Mouse (Mus musculus) left cerebral cortex, adult 2 months (tissue): ENCODE measurements around the gene Olfr492. TPM values are rescaled to one million over a fixed set of nuclear protein-coding genes. Genes with fewer than 3 reads are reported as not detected.

ENCODE experiments used
- DNase-seq, 2 experiments: peaks; one replicate each; pipeline ENCODE4 v3.0.0; 2021 to 2022; ENCODE audit warnings: low spot score in 2 of 2, mixed read lengths in 1 of 2; ENCODE audit errors: extremely low spot score in 1 of 2
- H3K27ac ChIP-seq: fragments of 200-600 bp; 2 replicates; pipeline ENCODE4 v1.8.1; 2022
- H3K4me3 ChIP-seq: fragments of 200-600 bp; 2 replicates; pipeline ENCODE4 v1.8.1; 2022
- CTCF ChIP-seq: fragments of 200-600 bp; IDR thresholded peaks from 2 replicates; pipeline ENCODE4 v1.8.1; 2022; ENCODE audit warnings: antibody characterized with exemption, mild to moderate bottlenecking, moderate library complexity
- intact Hi-C: fragments of 180-260 bp; cut with DNase I; formaldehyde crosslinking; loops from one replicate; pipeline ENCODE4 v1.15.1; 2025
- long read RNA-seq, 2 experiments: library from polyadenylated mRNA; stranded (forward); transcript quantifications; one replicate each; pipeline ENCODE4 v2.0.0; 2021; ENCODE audit warnings: borderline mapping rate in 2 of 2
- total RNA-seq, 2 experiments: library from RNA; stranded (reverse); gene quantifications; 2 replicates each; pipeline ENCODE4 v1.2.3; 2021

Olfr492 gene
- not detected for total RNA-seq
- long read RNA-seq, experiment 1 = 0 reads
- long read RNA-seq, experiment 2 = 0 reads

DNA sequence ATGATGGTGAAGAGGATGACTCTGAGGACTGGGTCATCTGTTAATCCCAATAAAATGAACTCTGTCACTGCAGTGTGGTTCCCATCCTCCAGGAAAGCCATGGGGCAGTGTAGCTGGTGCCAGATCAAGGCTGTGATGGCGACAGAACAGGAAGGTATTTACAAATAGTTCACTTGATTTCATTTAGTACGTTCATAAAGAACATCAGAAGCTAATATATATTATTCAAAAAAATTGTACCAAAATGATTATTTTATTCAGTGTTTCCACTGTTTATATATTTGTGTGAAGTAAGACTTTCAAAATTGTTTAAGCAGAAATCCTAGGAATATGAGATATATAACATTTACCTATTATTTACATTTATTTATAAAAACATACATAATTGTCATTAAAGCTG lies at the start of gene Olfr492:
Olfr492 (minus strand) TSS at position 101 of the 400 bp plus-strand sequence.
- Histone ChIP-seq H3K4me3 (no peak within 1 kb of the TSS), H3K27ac (no peak within 1 kb of the TSS)
- intact Hi-C loops = no loop called here
- no peak for TF ChIP-seq CTCF
- no peak for DNase-seq

DNA sequence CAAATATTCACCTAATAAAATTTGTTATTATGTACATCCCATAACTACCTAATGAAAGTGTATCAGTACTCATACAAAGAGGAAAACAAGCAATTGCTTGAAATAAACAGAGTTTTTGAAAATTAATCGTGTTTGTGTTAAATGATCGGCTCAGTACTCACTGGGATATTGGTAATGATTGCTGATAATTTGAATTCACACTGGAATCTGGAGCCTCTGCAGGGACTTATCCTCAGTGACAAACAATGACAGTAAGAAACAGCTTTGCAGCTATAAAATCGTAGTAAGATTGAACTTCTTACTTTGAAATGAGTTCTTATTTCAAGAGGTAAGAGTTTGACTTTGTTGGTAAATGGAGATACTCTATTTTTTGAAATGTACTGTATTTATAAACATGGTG lies 41.6 kb upstream of the Olfr492 start, which contains the start of gene Olfr494:
Olfr494 (plus strand) TSS at position 301 of the 400 bp plus-strand sequence.
- no peak for DNase-seq
- intact Hi-C loops = no loop called here
- Histone ChIP-seq H3K4me3 (no peak within 1 kb of the TSS), H3K27ac (no peak within 1 kb of the TSS)
- TF ChIP-seq CTCF = no peak

DNA sequence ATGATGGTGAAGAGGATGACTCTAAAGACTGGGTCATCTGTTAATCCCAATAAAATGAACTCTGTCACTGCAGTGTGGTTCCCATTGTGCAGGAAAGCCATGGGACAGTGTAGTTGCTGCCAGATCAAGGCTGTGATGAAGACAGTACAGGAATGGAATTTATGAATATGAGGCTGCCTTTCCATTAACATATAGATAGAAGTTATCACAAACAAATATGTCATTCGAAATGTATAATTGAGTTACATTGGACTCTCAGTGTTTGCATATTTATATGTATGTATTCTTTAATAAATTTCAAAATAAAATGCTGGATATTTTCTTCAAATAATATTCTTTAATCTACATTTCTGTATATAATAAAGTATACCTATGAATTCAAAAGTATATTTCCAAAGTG lies 23.4 kb upstream of the Olfr492 start, which contains the start of gene Olfr493:
Olfr493 (minus strand) TSS at position 101 of the 400 bp plus-strand sequence.
- intact Hi-C loops = no loop called here
- Histone ChIP-seq H3K27ac (no peak within 1 kb of the TSS), H3K4me3 (no peak within 1 kb of the TSS)
- no peak for TF ChIP-seq CTCF
- DNase-seq = no peak

DNA sequence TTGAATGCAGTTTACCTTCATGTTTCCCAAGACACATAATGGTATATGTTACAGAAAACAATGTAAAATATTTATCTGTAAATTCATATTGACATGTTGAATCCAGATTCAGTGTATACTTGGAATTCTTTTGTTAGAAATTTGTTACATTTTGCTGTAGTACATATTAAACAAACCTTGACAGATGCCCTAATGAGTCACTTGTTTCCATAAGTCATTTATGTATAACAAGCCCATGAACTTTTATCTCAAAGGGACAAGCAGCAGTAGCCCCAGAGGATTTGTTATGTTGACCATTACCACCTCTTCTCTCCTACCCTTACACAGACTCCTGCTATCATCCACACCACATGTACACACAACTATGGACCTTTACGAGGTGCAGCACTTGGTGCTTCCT lies 10.3 kb downstream of the Olfr492 start, which contains the start of gene Olfr491:
Olfr491 (plus strand) TSS at position 301 of the 400 bp plus-strand sequence.
- no peak for DNase-seq
- TF ChIP-seq CTCF = no peak
- no peak within 1 kb of the TSS for H3K4me3 ChIP-seq
- intact Hi-C loops = no loop called here
- no peak within 1 kb of the TSS for H3K27ac ChIP-seq

DNA sequence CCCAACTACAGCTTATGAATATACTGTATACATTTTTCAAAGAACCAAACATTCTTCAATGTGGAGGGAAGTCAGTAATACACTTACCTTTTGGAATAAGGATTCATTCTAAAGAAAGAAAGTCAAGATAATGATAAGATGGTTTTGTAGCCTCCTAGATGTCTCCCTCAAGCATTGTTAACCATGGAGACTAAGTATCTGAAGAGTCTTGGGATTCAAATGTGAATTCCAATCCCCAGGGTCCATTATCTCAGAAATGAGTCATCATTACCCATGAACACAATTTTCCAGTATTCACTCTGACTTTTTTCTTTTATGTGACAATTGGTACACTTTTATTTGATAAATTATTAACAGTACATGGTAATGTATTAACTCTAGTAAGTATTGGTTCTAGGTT lies 34.6 kb downstream of the Olfr492 start, which contains the start of gene Olfr490:
Olfr490 (minus strand) TSS at position 101 of the 400 bp plus-strand sequence.
- DNase-seq = no peak
- intact Hi-C loops = no loop called here
- Histone ChIP-seq H3K4me3 (no peak within 1 kb of the TSS), H3K27ac (no peak within 1 kb of the TSS)
- no peak for TF ChIP-seq CTCF

Other genes starting within 250 kb of the Olfr492 start
- gene Olfr481, start 243.8 kb downstream of the Olfr492 start, total RNA-seq = not detected
- 1 to 10 TPM; 2.1 to 2.2 TPM for gene Olfr482, start 226.1 kb downstream of the Olfr492 start, total RNA-seq
- gene Olfr483, start 222.8 kb downstream of the Olfr492 start, total RNA-seq = not detected
- not detected for gene Olfr484, start 196.2 kb downstream of the Olfr492 start, total RNA-seq
- gene Olfr485, start 163.8 kb downstream of the Olfr492 start, total RNA-seq = not detected
- not detected for gene Olfr486, start 150.9 kb downstream of the Olfr492 start, total RNA-seq
- not detected for gene Olfr487, start 109.0 kb downstream of the Olfr492 start, total RNA-seq
- not detected for gene Olfr488, start 65.3 kb downstream of the Olfr492 start, total RNA-seq
- gene Olfr490, start 34.7 kb downstream of the Olfr492 start, total RNA-seq = not detected
- gene Olfr491, start 10.2 kb downstream of the Olfr492 start, total RNA-seq = not detected
- gene Olfr493, start 23.3 kb upstream of the Olfr492 start, total RNA-seq = not detected
- gene Olfr494, start 41.7 kb upstream of the Olfr492 start, total RNA-seq = not detected
- not detected for gene Olfr495, start 69.5 kb upstream of the Olfr492 start, total RNA-seq
- not detected for gene Olfr497, start 96.7 kb upstream of the Olfr492 start, total RNA-seq
- not detected for gene Olfr498, start 141.7 kb upstream of the Olfr492 start, total RNA-seq
- not detected for gene Olfr502, start 201.4 kb upstream of the Olfr492 start, total RNA-seq
- gene Olfr503, start 220.9 kb upstream of the Olfr492 start, total RNA-seq = not detected
- gene Olfr504, start 242.1 kb upstream of the Olfr492 start, total RNA-seq = not detected